Mouse (Mus musculus): ENCODE measurements around the gene Ctbs. TPM values are rescaled to one million over a fixed set of nuclear protein-coding genes. Genes with fewer than 3 reads are reported as not detected.

The Ctbs gene
- polyA plus RNA-seq, 1 experiment from 2014 or later, result 19.0 TPM

- Histone ChIP-seq H3K4me2 (ENCODE audit: low read length) (no peak overlapping the region), H3K4me3 (replicated peaks; ENCODE audit: low read depth, low read length) (no peak overlapping the region), H3K9me3 (replicated peaks; ENCODE audit: low read length) (no peaks in the 10 kb centered on the region), H3K36me3 (ENCODE audit: insufficient read depth, low read length) (no peaks in the 10 kb centered on the region), H3K4me1 (replicated peaks; ENCODE audit: insufficient read depth, low read length) (no peaks in the 10 kb centered on the region), H3K27me3 (ENCODE audit: insufficient read depth, low read length) (no peaks in the 10 kb centered on the region), H3K9ac (ENCODE audit: low read depth, low read length) (no peak overlapping the region), H3K27ac (no peak overlapping the region)
- TF ChIP-seq CTCF (IDR thresholded peaks at IDR 0.05; ENCODE audit: low read depth), result peak; percentile 21; the same call in 1 of the 2 replicates
- ATAC-seq (replicated peaks; ENCODE audit: low FRiP score, low read depth), result no peak
- no peak for DNase-seq (ENCODE audit: low spot score)
- 86% methylated on average over 4 of the region's 4 CpGs for WGBS
Measured at GRCm38 (mm10) chr3:146486464-146486863, 36.9 kb downstream of the Ctbs start.

- no peak overlapping the region for H3K9ac ChIP-seq (ENCODE audit: low read depth, low read length)
- H3K4me2 ChIP-seq (ENCODE audit: low read length), result no peak overlapping the region
- no peaks in the 10 kb centered on the region for H3K9me3 ChIP-seq (replicated peaks; ENCODE audit: low read length)
- H3K27me3 ChIP-seq (ENCODE audit: insufficient read depth, low read length), result no peaks in the 10 kb centered on the region
- H3K27ac ChIP-seq, result no peak overlapping the region
- no peaks in the 10 kb centered on the region for H3K4me1 ChIP-seq (replicated peaks; ENCODE audit: insufficient read depth, low read length)
- no peak overlapping the region for H3K4me3 ChIP-seq (replicated peaks; ENCODE audit: low read depth, low read length)
- ATAC-seq (replicated peaks; ENCODE audit: low FRiP score, low read depth), result no peak
- no peaks in the 10 kb centered on the region for H3K36me3 ChIP-seq (ENCODE audit: insufficient read depth, low read length)
- TF ChIP-seq CTCF (IDR thresholded peaks at IDR 0.05; ENCODE audit: low read depth), result no peak
- DNase-seq (ENCODE audit: low spot score), result no peak
- 69% methylated on average over 8 of the region's 8 CpGs for WGBS
Measured at GRCm38 (mm10) chr3:146494941-146495340, 45.3 kb downstream of the Ctbs start.

GRCm38 (mm10) chr3:146498989-146499388 lies 49.4 kb downstream of the Ctbs start:
- no peak for ATAC-seq (replicated peaks; ENCODE audit: low FRiP score, low read depth)
- H3K4me1 ChIP-seq (replicated peaks; ENCODE audit: insufficient read depth, low read length), result peaks cover 15% of the 10 kb centered on the region; the same call in 1 of the 2 replicates
- H3K9me3 ChIP-seq (replicated peaks; ENCODE audit: low read length), result no peaks in the 10 kb centered on the region
- peak overlapping the region; percentile 92 for H3K4me3 ChIP-seq (replicated peaks; ENCODE audit: low read depth, low read length)
- DNase-seq (ENCODE audit: low spot score), result peak; percentile 57
- H3K4me2 ChIP-seq (ENCODE audit: low read length), result peak overlapping the region; percentile 65
- H3K27ac ChIP-seq, result peak overlapping the region; percentile 98
- no peaks in the 10 kb centered on the region for H3K27me3 ChIP-seq (ENCODE audit: insufficient read depth, low read length)
- peaks cover 9% of the 10 kb centered on the region; the same call in 1 of the 2 replicates for H3K36me3 ChIP-seq (ENCODE audit: insufficient read depth, low read length)
- 3% methylated on average over 13 of the region's 13 CpGs for WGBS
- no peak for TF ChIP-seq CTCF (IDR thresholded peaks at IDR 0.05; ENCODE audit: low read depth)
- H3K9ac ChIP-seq (ENCODE audit: low read depth, low read length), result peak overlapping the region; percentile 95

GRCm38 (mm10) chr3:146499431-146500002 lies 49.9 kb downstream of the Ctbs start, which contains the start of the genes Spata1 and Gng5:
Gene Spata1, minus strand, starts transcription at chr3:146499753.
Gene Gng5, plus strand, starts transcription at chr3:146499807.
- H3K27me3 ChIP-seq (ENCODE audit: insufficient read depth, low read length), result no peaks in the 10 kb centered on the region
- ATAC-seq (replicated peaks; ENCODE audit: low FRiP score, low read depth) (peak; percentile 94), DNase-seq (ENCODE audit: low spot score) (peak; percentile 91)
- no peak for TF ChIP-seq CTCF (IDR thresholded peaks at IDR 0.05; ENCODE audit: low read depth)
- H3K36me3 ChIP-seq (ENCODE audit: insufficient read depth, low read length), result peaks cover 9% of the 10 kb centered on the region; the same call in 1 of the 2 replicates
- H3K4me3 ChIP-seq (replicated peaks; ENCODE audit: low read depth, low read length), result peak within 1 kb of the TSS; percentile 92
- peaks cover 15% of the 10 kb centered on the region; the same call in 1 of the 2 replicates for H3K4me1 ChIP-seq (replicated peaks; ENCODE audit: insufficient read depth, low read length)
- H3K4me2 ChIP-seq (ENCODE audit: low read length), result peak within 1 kb of the TSS; percentile 65
- H3K9me3 ChIP-seq (replicated peaks; ENCODE audit: low read length), result no peaks in the 10 kb centered on the region
- peak within 1 kb of the TSS; percentile 98 for H3K27ac ChIP-seq
- under 1% methylated on average over 68 of the region's 88 CpGs for WGBS
- H3K9ac ChIP-seq (ENCODE audit: low read depth, low read length), result peak within 1 kb of the TSS; percentile 95

- under 1% methylated on average over 51 of the region's 57 CpGs for WGBS
- DNase-seq (ENCODE audit: low spot score) (peak; percentile 69), ATAC-seq (replicated peaks; ENCODE audit: low FRiP score, low read depth) (peak; percentile 78)
- Histone ChIP-seq H3K4me3 (replicated peaks; ENCODE audit: low read depth, low read length) (peak overlapping the region; percentile 92), H3K27ac (peak overlapping the region; percentile 98), H3K9me3 (replicated peaks; ENCODE audit: low read length) (no peaks in the 10 kb centered on the region), H3K27me3 (ENCODE audit: insufficient read depth, low read length) (no peaks in the 10 kb centered on the region), H3K4me2 (ENCODE audit: low read length) (peak overlapping the region; percentile 65), H3K4me1 (replicated peaks; ENCODE audit: insufficient read depth, low read length) (peaks cover 15% of the 10 kb centered on the region; the same call in 1 of the 2 replicates), H3K9ac (ENCODE audit: low read depth, low read length) (peak overlapping the region; percentile 95), H3K36me3 (ENCODE audit: insufficient read depth, low read length) (peaks cover 9% of the 10 kb centered on the region; the same call in 1 of the 2 replicates)
- no peak for TF ChIP-seq CTCF (IDR thresholded peaks at IDR 0.05; ENCODE audit: low read depth)
Measured at GRCm38 (mm10) chr3:146500003-146500809, 50.6 kb downstream of the Ctbs start.

- no peaks in the 10 kb centered on the region for H3K9me3 ChIP-seq (replicated peaks; ENCODE audit: low read length)
- 1% methylated on average over 5 of the region's 5 CpGs for WGBS
- H3K4me2 ChIP-seq (ENCODE audit: low read length), result peak overlapping the region; percentile 65
- H3K36me3 ChIP-seq (ENCODE audit: insufficient read depth, low read length), result peaks cover 14% of the 10 kb centered on the region
- TF ChIP-seq CTCF (IDR thresholded peaks at IDR 0.05; ENCODE audit: low read depth), result no peak
- H3K9ac ChIP-seq (ENCODE audit: low read depth, low read length), result peak overlapping the region; percentile 95
- ATAC-seq (replicated peaks; ENCODE audit: low FRiP score, low read depth) (no peak), DNase-seq (ENCODE audit: low spot score) (no peak)
- peaks cover 15% of the 10 kb centered on the region; the same call in 1 of the 2 replicates for H3K4me1 ChIP-seq (replicated peaks; ENCODE audit: insufficient read depth, low read length)
- H3K27ac ChIP-seq, result peak overlapping the region; percentile 98
- peak overlapping the region; percentile 92 for H3K4me3 ChIP-seq (replicated peaks; ENCODE audit: low read depth, low read length)
- H3K27me3 ChIP-seq (ENCODE audit: insufficient read depth, low read length), result no peaks in the 10 kb centered on the region
Measured at GRCm38 (mm10) chr3:146500810-146501201, 51.2 kb downstream of the Ctbs start.

Measured in kidney, postnatal 0 days (tissue).